Mouse (Mus musculus) erythroid progenitor cell, adult 5-6 weeks (primary cell): ENCODE results near the gene Nfkbia. TPM values are rescaled to one million over a fixed set of nuclear protein-coding genes. Genes with fewer than 3 reads are reported as not detected.

Experiments used
- ATAC-seq: replicated peaks from 2 replicates; pipeline ENCODE4 v1.8.0; 2016; ENCODE audit warnings: moderate number of reproducible peaks, mild to moderate bottlenecking, moderate TSS enrichment, inconsistent platforms; ENCODE audit not compliant: poor library complexity, low FRiP score, severe bottlenecking
- total RNA-seq, 2 experiments: library from RNA; stranded (forward) in 1 of 2; stranded (reverse) in 1 of 2; fragments of 150-400 nt in 1 of 2; fragments of 186-747, 209-891 nt in 1 of 2; gene quantifications; 2 replicates each; pipeline versions ENCODE4 v1.2.3 to v1.2.4; 2015 to 2017; ENCODE audit warnings: low replicate concordance in 2 of 2

Nfkbia gene
- total RNA-seq, 2 experiments from 2014 or later, result 16.0 to 22.6 TPM

GRCm38 (mm10) chr12:55470442-55470841 is 22.0 kb downstream of the Nfkbia start:
- ATAC-seq, result no peak

- ATAC-seq, result no peak
These were observed 24.9 kb downstream of the Nfkbia start for GRCm38 (mm10) chr12:55467331-55468180.

DNA sequence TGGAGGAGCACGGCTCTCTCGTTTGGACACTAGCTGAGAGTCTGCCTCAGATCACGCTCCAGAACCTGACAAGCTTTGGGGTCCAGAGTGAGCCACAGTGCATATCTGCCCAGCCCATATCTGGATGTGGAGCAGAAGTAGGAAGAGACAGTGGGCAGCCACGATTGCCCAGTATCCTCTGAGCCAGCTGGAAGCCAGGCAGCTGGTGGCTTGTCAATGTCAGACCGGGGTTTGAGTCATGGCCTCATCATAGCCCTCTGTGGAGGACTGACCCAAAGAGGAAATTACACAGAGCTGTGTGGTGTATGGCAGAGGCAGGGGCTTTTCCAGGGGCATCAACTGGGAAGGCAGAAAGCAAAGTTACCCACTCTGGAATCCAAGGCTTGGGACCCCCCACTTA is 25.6 kb downstream of the Nfkbia start:
- ATAC-seq, result 0 out of 2 replicates have a peak, but pooled peaks have one; percentile 11

GRCm38 (mm10) chr12:55466088-55466701 is 26.3 kb downstream of the Nfkbia start:
- ATAC-seq, result no peak

DNA sequence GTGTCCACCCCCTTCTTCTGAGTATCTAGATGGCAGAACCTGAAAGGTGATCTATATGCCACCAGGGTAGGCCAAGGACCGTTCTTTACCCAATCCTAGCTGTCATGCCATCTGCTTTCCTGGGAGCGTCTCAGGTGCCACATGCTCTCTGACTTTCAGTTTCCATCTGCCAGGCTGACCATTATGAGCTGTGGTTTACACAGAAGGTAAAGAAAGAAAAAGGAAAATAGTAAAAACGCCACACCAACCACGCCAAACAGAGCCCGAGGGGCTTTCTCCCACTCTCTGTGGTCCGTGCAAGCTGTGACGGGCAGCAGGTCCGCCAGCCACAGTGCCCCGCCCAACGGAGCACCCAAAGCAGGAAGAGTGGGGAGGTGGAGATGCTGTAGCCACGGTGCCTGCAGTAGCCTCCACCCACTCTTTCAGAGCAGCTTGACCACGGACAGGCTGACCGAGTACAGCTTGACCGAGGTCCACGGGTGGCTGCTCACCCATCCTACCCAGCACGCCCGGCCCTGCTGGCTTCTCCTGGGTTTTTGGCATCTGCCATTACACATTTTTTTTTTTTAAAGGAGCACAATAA is 27.0 kb downstream of the Nfkbia start:
- ATAC-seq, result peak; percentile 58

DNA sequence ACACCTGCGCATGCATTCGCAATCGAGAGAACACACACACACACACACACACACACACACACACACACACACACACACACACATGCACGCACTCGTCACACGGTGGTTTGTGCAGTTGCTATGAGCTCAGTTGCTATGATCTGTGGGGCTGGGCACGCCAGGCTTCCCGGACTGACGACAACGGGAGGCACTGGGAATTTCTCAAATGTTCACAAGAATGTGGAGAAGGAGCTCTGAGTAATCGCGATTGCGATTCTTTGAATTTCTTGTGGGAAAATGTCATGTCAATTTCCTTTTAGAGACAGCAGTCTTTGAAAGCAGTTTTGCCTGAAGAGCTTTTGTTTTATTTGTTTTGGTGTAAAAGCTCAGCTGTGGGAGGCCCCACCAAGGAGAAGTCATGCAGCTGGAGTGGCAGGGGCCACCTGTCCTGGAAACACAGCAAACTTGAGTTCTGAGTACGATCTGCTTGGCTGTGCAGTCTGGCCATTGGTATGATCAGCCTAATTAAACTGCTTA is 27.5 kb downstream of the Nfkbia start:
- no peak for ATAC-seq

GRCm38 (mm10) chr12:55463992-55464845 is 28.2 kb downstream of the Nfkbia start:
- no peak for ATAC-seq

GRCm38 (mm10) chr12:55463087-55463486 is 29.4 kb downstream of the Nfkbia start:
- no peak for ATAC-seq

- ATAC-seq, result no peak
These were observed 30.0 kb downstream of the Nfkbia start for GRCm38 (mm10) chr12:55462456-55462855.

- ATAC-seq, result no peak
These were observed 30.7 kb downstream of the Nfkbia start for GRCm38 (mm10) chr12:55461767-55462166.

GRCm38 (mm10) chr12:55460900-55461299 is 31.5 kb downstream of the Nfkbia start:
- no peak for ATAC-seq

GRCm38 (mm10) chr12:55459739-55460138 is 32.7 kb downstream of the Nfkbia start:
- no peak for ATAC-seq

DNA sequence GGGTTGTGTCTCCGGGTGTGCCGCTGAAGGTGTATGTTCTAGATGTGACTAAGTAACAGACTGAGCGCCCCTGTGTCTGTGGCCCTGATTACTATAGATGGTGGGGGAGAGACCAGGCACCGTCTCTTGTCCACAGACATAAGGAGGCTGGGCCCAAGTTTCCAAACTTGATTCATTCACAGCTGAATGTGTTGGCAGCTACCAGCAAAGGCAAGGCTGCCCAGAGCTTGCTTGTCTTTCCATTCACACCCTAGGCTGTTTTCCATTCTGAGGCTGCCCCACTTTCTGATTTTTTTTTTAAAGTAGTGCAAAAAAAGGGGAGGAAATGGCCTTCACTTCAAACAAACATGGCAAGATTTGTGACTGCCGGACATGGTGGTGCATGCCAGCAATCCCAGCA is 35.6 kb downstream of the Nfkbia start:
- no peak for ATAC-seq

GRCm38 (mm10) chr12:55456136-55456535 is 36.3 kb downstream of the Nfkbia start:
- no peak for ATAC-seq

DNA sequence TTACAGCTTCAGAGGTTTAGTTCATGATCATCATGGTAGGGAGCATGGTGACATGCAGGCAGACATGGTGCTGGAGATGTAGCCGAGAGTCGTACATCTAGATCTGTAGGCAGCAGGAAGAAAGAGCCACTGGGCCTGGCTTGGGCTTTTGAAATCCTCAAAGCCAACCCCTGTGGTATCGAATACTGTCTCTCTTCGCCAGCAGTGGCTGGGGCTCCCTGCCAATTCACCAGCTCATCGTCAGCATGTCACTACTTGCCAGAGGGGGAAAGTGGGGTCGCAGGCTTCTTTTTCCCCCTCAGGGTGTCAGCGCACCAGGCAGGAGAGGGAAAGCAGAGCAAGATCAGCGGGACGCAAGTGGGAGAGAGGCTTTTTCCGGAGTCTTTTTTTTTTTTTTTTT is 37.2 kb downstream of the Nfkbia start:
- no peak for ATAC-seq

GRCm38 (mm10) chr12:55453924-55454323 is 38.5 kb downstream of the Nfkbia start:
- no peak for ATAC-seq

DNA sequence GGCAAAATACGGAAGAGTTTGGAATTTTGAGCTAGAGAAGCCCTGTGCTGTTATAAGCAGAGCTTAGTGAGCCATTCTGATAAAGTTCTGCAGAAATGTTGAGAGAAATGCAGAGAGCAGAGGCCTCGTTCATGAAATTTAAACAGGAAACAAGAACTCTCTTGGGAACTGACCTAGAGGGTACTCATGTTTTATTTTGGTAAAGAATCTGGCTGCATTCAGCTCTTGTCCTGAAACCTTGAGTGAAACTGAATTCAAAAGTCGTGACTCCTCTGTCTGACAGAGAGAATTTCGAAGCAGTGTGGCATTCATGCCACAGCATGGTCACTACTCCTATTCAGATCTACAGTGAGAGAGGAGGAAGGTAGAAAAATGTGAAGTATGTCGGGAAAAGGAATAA is 39.6 kb downstream of the Nfkbia start:
- no peak for ATAC-seq

DNA sequence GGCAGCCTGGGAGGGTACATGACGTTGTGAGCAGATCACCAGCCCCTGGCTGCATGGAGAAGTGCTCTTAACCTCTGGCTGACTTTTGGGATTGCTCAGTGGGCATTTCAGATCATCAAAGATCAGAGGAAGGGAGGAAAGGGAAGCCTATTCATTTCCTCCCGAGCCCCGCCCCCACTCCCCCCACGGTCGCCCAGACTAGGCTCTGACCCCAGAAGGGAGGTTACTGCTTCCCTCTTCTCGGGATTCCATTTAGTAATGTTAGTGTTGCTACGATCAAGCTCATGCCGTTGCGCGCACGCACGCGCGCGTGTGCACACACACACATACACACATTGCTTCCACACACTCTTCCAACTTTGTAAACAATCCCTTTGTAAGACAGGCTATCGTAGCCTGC is 42.0 kb downstream of the Nfkbia start:
- no peak for ATAC-seq

GRCm38 (mm10) chr12:55449048-55449447 is 43.4 kb downstream of the Nfkbia start:
- ATAC-seq, result no peak

DNA sequence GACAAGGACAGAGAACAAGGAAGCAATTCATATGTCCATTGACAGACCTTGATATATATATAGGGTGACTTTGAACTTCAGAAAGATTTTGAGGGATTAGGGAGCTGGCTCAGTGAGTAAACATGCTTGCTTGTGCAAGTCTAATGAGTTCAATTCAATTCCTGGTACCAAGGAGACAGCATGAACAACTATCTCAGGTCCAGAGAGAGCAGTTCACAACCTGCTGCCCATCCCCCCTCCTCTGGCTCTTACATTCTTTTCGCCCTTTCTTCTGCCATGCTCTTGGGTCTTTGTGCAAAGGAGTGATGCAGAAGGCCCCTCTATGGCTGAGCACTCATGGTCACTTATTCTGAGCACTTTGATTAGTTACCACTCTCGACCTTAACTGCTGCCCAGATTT is 44.0 kb downstream of the Nfkbia start:
- ATAC-seq, result no peak
